Mouse (Mus musculus): ENCODE measurements at regions not wholly inside any gene's neighbourhood (a gene's known extent, or its start where the extent isn't known, plus 50 kb on each side); places are given as distances from the start of the nearest gene placed in this dataset.

GRCm38 (mm10) chr10:98665936-98666505 lies 248.2 kb upstream of the Atp2b1 start:
- no peak for DNase-seq

GRCm38 (mm10) chr10:98667728-98668127 lies 246.5 kb upstream of the Atp2b1 start:
- no peak for DNase-seq

- DNase-seq, result no peak
Observed at GRCm38 (mm10) chr10:98674131-98674530, 240.1 kb upstream of the Atp2b1 start.

DNA sequence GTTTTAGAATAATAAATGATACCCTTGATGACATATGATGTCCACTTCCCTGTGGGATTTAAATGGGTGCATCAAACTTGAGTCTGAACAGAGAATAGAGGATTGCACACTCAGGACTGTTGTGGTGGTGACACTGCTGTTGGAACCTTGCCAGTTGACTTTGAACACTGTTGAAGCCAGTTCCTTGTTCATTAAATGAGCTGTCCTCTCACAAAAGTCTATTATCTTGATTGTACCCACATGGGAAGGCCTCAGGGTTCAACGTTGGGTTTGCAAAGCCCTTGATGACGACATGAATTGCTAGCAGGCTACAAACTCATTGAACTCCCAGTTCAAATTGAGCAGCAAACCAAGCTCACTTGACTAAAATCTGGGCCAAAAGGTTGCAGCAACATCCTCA lies 237.3 kb upstream of the Atp2b1 start:
- no peak for DNase-seq

- no peak for DNase-seq
Observed at GRCm38 (mm10) chr10:98678234-98678633, 236.0 kb upstream of the Atp2b1 start.

- DNase-seq, result no peak
Observed at GRCm38 (mm10) chr10:98682436-98682835, 231.8 kb upstream of the Atp2b1 start.

- no peak for DNase-seq
Observed at GRCm38 (mm10) chr10:98684195-98684594, 230.0 kb upstream of the Atp2b1 start.

DNA sequence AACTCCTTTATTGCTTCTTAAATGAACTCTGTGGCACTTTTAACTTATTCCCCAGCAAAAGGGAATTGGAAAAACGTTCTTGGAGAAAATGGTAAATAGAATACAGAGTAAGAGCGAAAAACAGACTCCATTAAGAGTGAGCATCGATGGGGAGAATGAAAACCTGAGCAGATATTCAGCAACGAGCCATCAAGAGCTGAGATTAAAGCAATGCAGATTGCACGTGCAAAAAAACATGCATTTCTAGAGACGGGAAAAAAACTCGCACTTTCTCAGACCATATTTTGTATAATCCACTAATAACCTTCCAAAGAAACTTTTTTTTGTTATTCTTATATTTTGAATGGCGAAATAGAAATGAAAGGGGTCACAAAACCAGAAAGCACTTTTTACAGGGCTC lies 229.5 kb upstream of the Atp2b1 start:
- no peak for DNase-seq

DNA sequence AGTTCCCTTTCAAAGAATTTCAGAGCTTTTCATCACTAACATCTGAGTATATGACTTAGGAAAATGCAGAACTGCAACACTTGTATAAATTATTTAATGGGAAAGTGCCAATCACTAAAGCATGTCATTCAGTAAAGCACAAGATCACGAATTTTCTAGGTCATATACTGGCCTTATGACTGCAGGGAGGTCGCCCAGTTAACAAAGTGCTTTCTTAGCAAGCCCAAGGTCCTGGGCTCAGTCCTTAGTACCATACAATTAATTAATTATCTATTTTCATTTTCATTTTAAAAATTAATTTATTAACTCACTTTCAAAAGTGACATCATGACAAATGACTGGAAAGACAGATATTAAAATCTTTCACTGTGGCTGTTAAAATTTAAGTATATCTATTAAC lies 228.5 kb upstream of the Atp2b1 start:
- DNase-seq, result no peak

GRCm38 (mm10) chr10:98686370-98686769 lies 227.8 kb upstream of the Atp2b1 start:
- no peak for DNase-seq

- no peak for DNase-seq
Observed at GRCm38 (mm10) chr10:98691816-98692215, 222.4 kb upstream of the Atp2b1 start.

DNA sequence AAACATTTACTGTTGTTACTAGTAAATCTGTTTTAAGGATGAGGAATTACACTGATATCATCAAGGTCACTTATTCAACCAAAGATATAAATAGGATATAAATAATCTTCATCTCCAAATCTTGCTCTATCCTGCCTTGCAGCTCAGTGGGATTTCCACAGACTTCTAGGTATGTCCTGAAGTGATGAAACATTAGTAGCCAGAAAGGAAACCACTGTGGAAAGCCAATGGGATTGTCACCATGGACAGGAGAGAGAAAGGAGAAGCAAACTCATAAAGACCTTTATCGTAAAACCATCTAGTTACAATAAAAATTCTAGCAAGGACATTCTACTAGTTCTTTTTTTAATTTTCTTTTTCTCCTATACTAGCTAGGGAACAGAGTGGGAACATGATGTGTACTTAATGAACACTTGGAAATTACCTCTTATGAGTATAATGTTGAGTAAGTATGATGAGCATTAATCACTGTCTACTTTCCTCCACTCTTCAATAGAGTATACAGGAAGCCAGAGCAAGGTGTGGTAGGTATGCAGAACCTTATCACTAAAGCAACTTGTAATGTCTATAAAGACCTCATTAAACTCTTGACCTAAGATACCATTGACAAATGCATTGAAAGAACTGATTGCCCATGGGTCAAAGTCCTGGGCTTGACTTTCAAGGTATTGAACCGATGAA lies 219.4 kb upstream of the Atp2b1 start:
- DNase-seq, result no peak

DNA sequence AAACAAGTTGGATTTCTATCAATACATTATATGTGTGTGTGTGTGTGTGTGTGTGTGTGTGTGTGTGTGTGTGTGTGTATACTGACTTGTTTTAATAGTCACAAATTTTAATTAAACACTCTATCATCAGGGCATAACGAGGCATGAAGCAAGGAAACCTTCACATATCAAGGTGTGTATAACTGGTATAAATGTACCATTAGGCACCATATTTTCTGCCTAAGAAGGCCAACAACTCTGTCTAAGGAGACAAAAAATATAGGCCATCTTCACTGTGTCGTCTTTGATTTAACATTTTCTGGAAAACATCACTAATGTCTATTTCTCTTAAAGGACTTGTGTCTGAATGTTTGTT lies 218.9 kb upstream of the Atp2b1 start:
- DNase-seq, result no peak

- peak; percentile 63 for DNase-seq
Observed at GRCm38 (mm10) chr10:98697866-98698265, 216.3 kb upstream of the Atp2b1 start.

DNA sequence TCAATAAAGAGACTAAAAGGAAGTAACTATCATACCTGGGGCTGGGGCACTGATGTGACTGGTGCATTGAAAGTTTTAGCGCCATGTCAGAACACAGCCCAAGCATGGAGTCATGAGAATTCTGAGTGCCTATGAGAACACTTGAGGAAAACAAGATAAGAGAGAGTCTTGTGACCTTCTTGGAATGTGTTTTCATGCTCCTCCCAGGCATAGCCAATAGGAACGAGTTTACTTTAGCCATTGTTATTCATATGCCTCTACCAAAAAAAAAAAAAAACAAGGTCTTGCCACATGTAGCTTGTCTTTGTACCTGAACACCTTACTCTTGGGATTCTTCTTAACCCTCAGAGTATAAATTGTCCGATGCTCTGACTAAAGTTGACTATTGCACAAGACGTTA lies 214.6 kb upstream of the Atp2b1 start:
- DNase-seq, result no peak

- no peak for DNase-seq
Observed at GRCm38 (mm10) chr10:98700407-98700806, 213.8 kb upstream of the Atp2b1 start.

DNA sequence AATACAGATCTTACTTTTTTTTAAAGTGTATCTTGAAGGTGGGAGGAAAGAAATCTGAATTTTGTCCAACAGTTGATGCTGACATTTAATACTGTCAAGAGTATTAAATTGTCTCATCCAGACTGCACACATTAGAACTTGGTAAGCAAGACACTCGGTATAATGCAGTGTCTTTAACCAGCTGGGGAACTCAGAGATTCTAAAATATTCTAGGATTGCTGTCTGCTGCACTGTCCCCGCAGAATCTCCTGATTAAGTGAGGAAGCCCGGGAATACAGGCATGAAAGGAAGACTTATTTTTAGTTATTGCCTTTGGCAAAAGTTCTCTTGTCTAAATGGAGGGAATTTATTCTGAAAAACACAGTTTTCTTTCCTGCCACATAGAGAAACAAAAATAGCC lies 212.9 kb upstream of the Atp2b1 start:
- no peak for DNase-seq

- peak; percentile 41 for DNase-seq
Observed at GRCm38 (mm10) chr10:98702470-98703215, 211.6 kb upstream of the Atp2b1 start.

DNA sequence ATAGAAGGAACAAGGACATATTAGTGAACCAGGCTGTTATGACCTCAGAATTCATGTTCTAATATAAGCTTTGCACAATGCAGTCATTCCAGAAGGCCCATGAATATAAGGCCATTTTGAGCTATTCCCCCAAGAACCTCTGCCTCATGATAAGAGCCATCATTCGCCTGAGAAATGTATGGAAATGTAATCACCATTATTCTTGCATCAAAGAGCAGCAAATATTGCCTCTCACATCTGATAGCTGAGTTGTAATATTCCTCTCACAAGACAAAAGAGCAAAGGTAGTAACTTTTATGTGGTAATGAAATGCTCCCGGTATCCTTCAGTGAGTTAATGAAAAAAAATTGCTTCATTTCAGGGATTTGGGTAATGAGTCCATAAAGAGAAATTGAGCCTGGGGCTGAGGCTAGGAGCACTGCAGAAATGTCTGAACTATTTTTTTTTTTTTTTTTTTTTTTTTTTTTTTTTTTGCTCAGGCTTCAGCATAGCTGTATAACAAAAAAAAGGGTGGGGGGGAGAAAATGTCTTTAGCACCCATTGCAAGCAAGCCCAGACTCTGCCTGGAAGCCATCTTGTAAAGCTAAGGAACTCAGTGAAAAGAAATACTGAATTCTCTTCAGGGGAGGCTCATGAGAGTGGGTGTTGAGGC lies 210.4 kb upstream of the Atp2b1 start:
- no peak for DNase-seq

DNA sequence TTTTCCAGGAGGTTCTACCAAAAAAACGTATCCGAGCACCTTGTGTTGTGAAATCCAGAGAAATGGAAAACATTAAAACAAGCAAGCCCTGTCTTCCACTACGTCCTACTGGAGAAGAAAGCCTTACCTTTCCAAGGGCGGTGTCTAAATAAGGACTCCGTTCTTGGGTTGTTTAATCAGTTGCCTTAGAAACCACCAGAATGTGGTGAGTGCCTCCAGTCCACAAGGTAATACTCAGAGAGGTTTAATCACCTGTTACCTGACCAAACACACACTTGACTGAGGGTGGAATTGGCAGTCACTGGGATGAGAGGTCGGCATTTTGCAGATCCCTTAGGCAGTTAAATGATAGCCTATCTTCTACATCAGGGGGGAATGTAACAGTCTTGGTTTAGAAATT lies 209.6 kb upstream of the Atp2b1 start:
- no peak for DNase-seq

GRCm38 (mm10) chr10:98717856-98718255 lies 196.3 kb upstream of the Atp2b1 start:
- DNase-seq, result no peak

DNA sequence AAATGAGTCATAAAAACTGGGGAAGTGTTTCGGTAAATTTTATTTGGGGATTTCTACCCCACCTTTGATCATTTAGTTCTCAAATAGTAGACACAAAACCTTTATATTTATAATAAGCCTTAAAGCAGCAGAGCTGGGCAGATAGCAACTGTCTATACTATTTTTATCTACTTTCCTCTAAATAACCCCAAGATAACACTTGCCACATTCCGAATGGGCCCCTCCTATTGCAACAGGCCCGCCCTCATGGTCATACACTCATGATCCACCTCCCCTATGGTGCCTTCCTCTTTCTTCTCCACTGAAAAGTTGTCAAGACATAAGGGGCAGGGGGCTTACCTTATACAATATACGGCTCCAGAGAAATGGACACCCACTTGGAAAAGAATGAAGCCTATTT lies 195.5 kb upstream of the Atp2b1 start:
- no peak for DNase-seq

- no peak for DNase-seq
Observed at GRCm38 (mm10) chr10:98720256-98721005, 193.8 kb upstream of the Atp2b1 start.

Data from cerebellum, adult 9-11 months (tissue).